Mouse (Mus musculus): ENCODE data around the gene Slc9a9. TPM values are rescaled to one million over a fixed set of nuclear protein-coding genes. Genes with fewer than 3 reads are reported as not detected.

Slc9a9 gene
- polyA plus RNA-seq (2012; fragmentation: generic; extraction: Trizol) = 1 to 10 TPM in 1 of 2 experiments, under 1 TPM in 1; 0.13 to 1.9 TPM

DNA sequence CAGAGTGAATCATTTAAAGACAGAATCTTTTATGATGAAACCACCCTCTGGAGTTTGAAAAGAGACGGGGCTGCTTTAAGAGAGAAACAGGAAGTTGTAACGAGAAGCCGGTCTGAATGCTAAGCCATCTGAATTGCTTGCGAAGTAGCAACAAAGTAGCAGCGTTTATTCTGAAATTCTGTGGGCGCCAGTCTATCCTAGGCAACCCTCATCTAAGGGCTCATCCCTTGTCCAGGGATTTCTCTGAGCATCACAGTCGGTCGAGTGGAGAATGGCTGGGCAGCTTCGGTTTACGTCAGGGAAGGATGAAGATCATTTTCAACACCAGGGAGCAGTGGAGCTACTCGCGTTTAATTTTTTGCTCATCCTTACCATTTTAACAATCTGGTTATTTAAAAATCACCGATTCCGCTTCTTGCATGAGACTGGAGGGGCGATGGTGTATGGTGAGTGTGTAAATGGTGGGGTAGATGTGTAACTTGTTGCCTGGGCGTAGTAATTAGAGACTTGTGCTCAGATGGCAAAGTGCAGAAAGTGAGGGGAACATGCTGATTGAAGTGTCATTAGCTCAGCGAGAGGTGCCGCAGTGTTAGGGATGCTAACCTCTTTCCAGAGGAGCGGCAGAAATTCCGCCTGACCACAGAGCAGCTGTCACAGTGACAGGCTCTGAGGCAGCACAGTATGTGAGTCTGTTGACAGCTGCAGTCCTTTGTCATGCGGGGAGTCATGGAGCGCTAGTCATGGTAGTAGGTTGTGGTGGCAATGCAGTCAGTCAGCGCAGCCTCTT lies at the start of gene Slc9a9:
Gene Slc9a9, plus strand, starts transcription at position 119 of the 787 bp plus-strand sequence.

Other genes with a start within 250 kb of the Slc9a9 start
- 1 to 10 TPM in 1 of 2 experiments, under 1 TPM in 1; 0.29 to 5.1 TPM for gene 1190002N15Rik, start 131.8 kb upstream of the Slc9a9 start, polyA plus RNA-seq (2012; fragmentation: generic; extraction: Trizol)